Mouse (Mus musculus) lung, postnatal 0 days (tissue): ENCODE results near the gene Tmem26.

ENCODE experiments used
- CTCF ChIP-seq: IDR thresholded peaks from 2 replicates; pipeline ENCODE4 v1.5.1; 2016; ENCODE audit warnings: antibody characterized with exemption, mild to moderate bottlenecking
- EP300 ChIP-seq: IDR thresholded peaks from 2 replicates; pipeline ENCODE4 v1.6.1; 2016; ENCODE audit warnings: antibody characterized with exemption, mild to moderate bottlenecking, control low read depth

- TF ChIP-seq CTCF (no peak), EP300 (no peak)
These were observed 19.2 kb upstream of the Tmem26 start for GRCm38 (mm10) chr10:68704268-68704667.
